Mouse (Mus musculus) megakaryocyte progenitor cell, adult 5-6 weeks (primary cell): ENCODE measurements at regions not wholly inside any gene's neighbourhood (a gene's known extent, or its start where the extent isn't known, plus 50 kb on each side); places are given as distances from the start of the nearest gene placed in this dataset.

ENCODE experiments used
- ATAC-seq: replicated peaks from 2 replicates; pipeline ENCODE4 v1.8.0; 2016; ENCODE audit warnings: mild to moderate bottlenecking, moderate TSS enrichment, inconsistent platforms; ENCODE audit not compliant: poor library complexity

DNA sequence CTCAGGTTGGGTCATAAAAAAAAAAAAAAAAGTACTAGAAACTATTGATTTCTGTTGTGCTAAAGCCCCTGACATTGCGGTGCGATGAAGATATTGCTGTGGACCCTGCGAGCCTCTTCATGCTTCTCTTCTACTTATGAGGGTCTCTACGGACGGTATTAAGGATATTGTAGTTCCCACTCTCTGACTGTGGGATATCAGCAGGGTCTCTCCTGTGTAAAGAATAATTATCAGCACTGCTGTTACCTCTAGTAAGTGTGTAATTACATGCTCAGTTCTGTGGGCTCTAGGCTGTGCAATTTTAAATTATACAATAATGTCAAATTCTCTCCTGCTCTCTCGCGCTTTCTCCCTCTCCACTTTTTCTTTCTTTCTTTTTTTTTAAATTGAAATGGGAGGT is 1545.9 kb upstream of the Gulo start:
- ATAC-seq = no peak

DNA sequence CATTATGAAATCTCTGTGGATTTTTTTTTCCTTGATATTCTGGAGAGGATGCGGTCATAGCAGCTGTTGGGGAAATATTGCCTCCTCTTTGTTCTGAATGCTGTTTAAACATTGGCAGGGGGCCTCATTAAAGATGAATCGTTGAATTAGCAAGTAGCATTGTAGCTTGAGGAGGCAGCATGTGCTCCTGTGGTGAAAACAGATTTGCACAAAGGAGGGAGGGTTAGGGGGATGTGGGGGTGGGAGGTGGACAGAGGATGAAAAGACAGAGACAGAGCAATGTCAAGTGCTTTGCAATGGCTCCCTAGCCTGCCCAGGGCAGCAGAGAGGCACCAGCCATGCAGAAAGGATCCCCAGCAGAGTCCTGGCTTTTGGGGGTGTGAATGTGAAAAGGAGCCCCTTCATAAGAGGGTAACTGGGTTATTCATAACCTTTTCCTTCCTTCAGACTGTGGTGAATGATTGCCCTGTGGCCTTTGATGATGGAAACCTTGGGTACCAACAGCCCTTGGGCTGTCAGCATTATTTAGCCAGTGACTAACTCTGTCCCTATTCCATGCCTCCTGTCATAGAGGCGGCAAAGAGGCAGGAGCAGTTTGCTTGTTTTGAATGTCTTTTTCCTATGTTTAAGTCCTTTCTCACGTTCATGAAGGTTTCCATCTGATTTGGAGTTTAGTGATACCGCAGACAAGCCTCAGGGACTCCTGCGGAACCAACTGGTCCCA is 1541.6 kb upstream of the Gulo start:
- ATAC-seq = no peak

GRCm38 (mm10) chr14:67548750-67549149 is 1539.7 kb upstream of the Gulo start:
- no peak for ATAC-seq

DNA sequence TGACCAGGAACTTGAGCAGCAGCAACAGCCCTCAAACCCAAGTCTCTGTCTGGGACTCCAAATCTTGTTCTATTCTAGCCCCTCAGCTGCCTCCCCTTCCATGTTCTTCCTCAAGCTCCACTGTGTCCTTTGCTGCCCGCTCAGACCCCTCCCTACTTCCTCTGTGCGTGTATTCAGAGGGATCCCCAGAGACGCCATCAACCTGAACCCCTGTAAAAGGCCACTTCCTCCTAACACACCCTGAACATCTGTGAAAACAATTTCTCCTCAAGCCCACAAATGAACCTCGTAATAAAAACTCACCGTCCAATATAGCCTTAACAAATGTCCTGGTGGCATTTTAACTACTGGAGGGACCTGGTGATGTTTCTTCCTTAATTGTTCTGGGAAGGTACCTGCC is 1536.0 kb upstream of the Gulo start:
- no peak for ATAC-seq

GRCm38 (mm10) chr14:67541271-67541711 is 1532.3 kb upstream of the Gulo start:
- no peak for ATAC-seq

DNA sequence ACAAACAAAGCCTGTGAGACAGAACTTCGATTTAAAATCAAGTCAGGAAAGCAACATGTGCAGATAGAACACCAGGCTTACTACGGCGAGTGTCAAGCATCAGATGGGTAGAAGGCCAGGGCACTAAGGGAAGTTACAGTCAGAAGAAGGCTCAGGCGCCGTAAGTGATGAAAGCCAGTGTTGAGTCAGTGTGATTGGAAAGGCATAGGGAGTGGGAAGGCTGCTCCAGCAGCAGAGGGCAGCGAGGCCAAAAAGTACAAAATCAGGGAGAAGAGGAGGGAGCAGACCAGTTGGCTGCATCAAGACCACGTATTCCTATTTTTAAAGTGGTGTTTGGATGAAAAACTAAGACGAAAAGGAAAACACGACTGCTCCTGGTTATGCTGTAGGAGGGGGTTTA is 1529.7 kb upstream of the Gulo start:
- no peak for ATAC-seq

DNA sequence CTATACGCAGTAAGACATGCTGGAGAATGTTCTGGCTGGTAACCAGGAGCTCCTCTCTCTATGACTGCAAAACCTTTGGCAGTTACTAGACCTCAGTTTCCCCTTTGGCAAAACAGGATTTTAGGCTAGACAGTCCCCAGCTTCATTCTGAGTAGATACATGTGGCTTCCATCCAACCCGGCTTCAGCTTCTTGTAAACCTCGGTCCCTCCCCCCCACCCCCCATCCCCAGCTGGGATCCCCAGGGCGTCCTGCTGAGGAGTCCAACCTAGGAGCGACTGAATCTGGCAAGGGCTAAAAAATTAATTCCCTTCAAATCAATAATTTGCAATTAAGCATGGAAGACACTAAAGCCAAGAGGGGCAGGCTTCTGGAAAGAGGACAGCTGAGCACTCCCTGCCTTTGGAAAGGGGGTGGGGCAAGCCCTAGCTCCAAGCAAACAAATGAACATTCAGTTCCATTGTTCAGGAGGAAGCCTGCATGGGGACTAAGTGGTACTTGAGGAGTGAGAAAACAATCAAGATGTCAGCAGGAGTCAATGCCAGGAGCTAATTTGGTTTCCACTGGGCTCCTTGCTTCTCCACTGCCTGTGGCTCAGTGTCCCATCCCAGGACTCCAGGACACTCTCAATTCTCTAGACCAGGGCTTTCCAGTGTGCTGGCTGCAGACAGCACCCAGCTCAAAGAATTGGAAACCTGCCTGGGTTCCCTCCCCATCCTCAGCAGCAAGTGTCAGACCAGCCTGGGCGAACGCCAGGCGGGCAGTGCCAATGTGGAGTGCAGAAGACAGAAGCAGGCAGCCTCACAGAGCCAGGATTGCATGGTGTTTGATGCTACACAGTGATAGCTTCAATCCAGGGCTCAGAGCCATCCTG is 1528.0 kb upstream of the Gulo start:
- ATAC-seq = no peak

GRCm38 (mm10) chr14:67506729-67507395 is 1497.9 kb upstream of the Gulo start:
- ATAC-seq = no peak

GRCm38 (mm10) chr14:67492086-67492485 is 1483.1 kb upstream of the Gulo start:
- ATAC-seq = no peak

- ATAC-seq = no peak
Observed at GRCm38 (mm10) chr14:67486676-67487075, 1477.7 kb upstream of the Gulo start.

- ATAC-seq = no peak
Observed at GRCm38 (mm10) chr14:67485449-67485800, 1476.4 kb upstream of the Gulo start.

- no peak for ATAC-seq
Observed at GRCm38 (mm10) chr14:67484533-67485448, 1475.8 kb upstream of the Gulo start.
